In genomic region chr16:22027474-22027873, GRCm38 (mm10) we compare ENCODE assay signal across 25 mouse cellular contexts. TPM values are rescaled to one million over a fixed set of nuclear protein-coding genes. Genes with fewer than 3 reads are reported as not detected.
DNase-seq lines count a peak whose midpoint lies in the region; ATAC-seq and TF ChIP-seq lines count a peak whose summit lies in the region.
"Had no signal": no experiment of that assay in that cellular context is flagged by ENCODE, and none has a peak within 500 bp of the region (broad histone marks: within the 10 kb centered on the region; RNA-seq: fewer than 3 reads in every experiment).

No protein-coding gene starts in this region.

- no peak overlapping the region for H3K9ac ChIP-seq in intestine, embryonic 16.5 days (ENCODE audit: low read depth, low read length)
- H3K9ac ChIP-seq in intestine, embryonic 15.5 days: no peak overlapping the region
- H3K9ac ChIP-seq: embryonic facial prominence, embryonic 12.5 days; forebrain, embryonic 13.5 days; forebrain, embryonic 15.5 days; forebrain, postnatal 0 days had no signal

- no peaks in the 10 kb centered on the region for H3K9me3 ChIP-seq in intestine, embryonic 16.5 days (ENCODE audit: control insufficient read depth, low read length)
- no peaks in the 10 kb centered on the region for H3K9me3 ChIP-seq in intestine, embryonic 15.5 days
- H3K9me3 ChIP-seq: embryonic facial prominence, embryonic 10.5 days; embryonic facial prominence, embryonic 12.5 days; forebrain, embryonic 13.5 days; forebrain, embryonic 15.5 days had no signal

- peaks cover 5% of the 10 kb centered on the region for H3K36me3 ChIP-seq in intestine, embryonic 16.5 days (ENCODE audit: control insufficient read depth, insufficient read depth, low read length)
- peaks cover 14% of the 10 kb centered on the region for H3K36me3 ChIP-seq in intestine, embryonic 15.5 days
- H3K36me3 ChIP-seq in macrophage (ENCODE audit: inconsistent target): peaks cover 49% of the 10 kb centered on the region

- peaks cover under 1% of the 10 kb centered on the region; the same call in 1 of the 2 replicates for H3K79me2 ChIP-seq in macrophage (ENCODE audit: inconsistent target)

- H3K4me1 ChIP-seq in intestine, embryonic 16.5 days (ENCODE audit: control insufficient read depth, insufficient read depth, low read length): no peaks in the 10 kb centered on the region
- no peaks in the 10 kb centered on the region for H3K4me1 ChIP-seq in intestine, embryonic 15.5 days (replicated peaks)
- H3K4me1 ChIP-seq in bone marrow macrophage, adult 2 months (ENCODE audit: control insufficient read depth, insufficient read depth, low read length): peaks cover 39% of the 10 kb centered on the region
- H3K4me1 ChIP-seq: embryonic facial prominence, embryonic 10.5 days; embryonic facial prominence, embryonic 12.5 days; forebrain, embryonic 13.5 days; forebrain, embryonic 15.5 days had no signal

- no peaks in the 10 kb centered on the region for H3K27me3 ChIP-seq in intestine, embryonic 16.5 days (replicated peaks; ENCODE audit: control insufficient read depth, insufficient read depth, low read length)
- no peaks in the 10 kb centered on the region for H3K27me3 ChIP-seq in intestine, embryonic 15.5 days (replicated peaks)
- H3K27me3 ChIP-seq: embryonic facial prominence, embryonic 12.5 days; forebrain, embryonic 13.5 days; forebrain, embryonic 15.5 days; Patski had no signal

- peak; percentile 68; the same call in 1 of the 2 replicates for ATAC-seq in intestine, embryonic 16.5 days
- ATAC-seq in intestine, embryonic 15.5 days: no peak; the same call in 1 of the 2 replicates
- ATAC-seq: activated CD4-positive, CD25-positive, alpha-beta regulatory T cell, adult 4 months; forebrain, embryonic 13.5 days; forebrain, embryonic 15.5 days; forebrain, postnatal 0 days; Patski had no signal

- 0 out of 2 replicates have a peak overlapping the region, but pooled peaks have one; percentile 16 for H3K27ac ChIP-seq in intestine, embryonic 16.5 days (ENCODE audit: low read length)
- no peak overlapping the region for H3K27ac ChIP-seq in intestine, embryonic 15.5 days
- peak overlapping the region; percentile 69 for H3K27ac ChIP-seq in bone marrow macrophage, adult 2 months (ENCODE audit: insufficient read depth, low read depth, low read length)
- peak overlapping the region; percentile 37 for H3K27ac ChIP-seq in macrophage
- H3K27ac ChIP-seq: embryonic facial prominence, embryonic 10.5 days; embryonic facial prominence, embryonic 12.5 days; forebrain, embryonic 13.5 days; forebrain, embryonic 15.5 days had no signal

- no peak overlapping the region for H3K4me3 ChIP-seq in intestine, embryonic 16.5 days (ENCODE audit: low read length)
- no peak overlapping the region for H3K4me3 ChIP-seq in intestine, embryonic 15.5 days (replicated peaks)
- no peak overlapping the region for H3K4me3 ChIP-seq in bone marrow macrophage, adult 2 months (ENCODE audit: insufficient read depth, low read length)
- no peak overlapping the region for H3K4me3 ChIP-seq in macrophage (ENCODE audit: inconsistent target)
- H3K4me3 ChIP-seq: embryonic facial prominence, embryonic 10.5 days; embryonic facial prominence, embryonic 12.5 days; forebrain, embryonic 13.5 days; forebrain, embryonic 15.5 days had no signal

- peak; percentile 64 for DNase-seq in yolk sac, embryonic 10.5 days (ENCODE audit: low spot score)
- no peak for DNase-seq in kidney, adult 9 months
- DNase-seq in urinary bladder, adult 2 months (ENCODE audit: low spot score): no peak
- no peak for DNase-seq in spleen, postnatal 14 days (ENCODE audit: low spot score in 2 of 2)
- DNase-seq: adrenal gland, adult 8-10 months; adrenal gland, postnatal 14 days; adrenal gland, postnatal 36 days; cerebellum, adult 11 months; cerebellum, adult 18-20 months; cerebellum, adult 8-10 months; cerebellum, adult 9-11 months; cerebellum, postnatal 14 days; cerebellum, postnatal 36 days; forebrain, postnatal 0 days had no signal

- 90% methylated on average over 5 of the region's 5 CpGs for WGBS in intestine, embryonic 16.5 days
- WGBS in intestine, embryonic 15.5 days: 90% methylated on average over 5 of the region's 5 CpGs
- 92% methylated on average over 5 of the region's 5 CpGs for WGBS in macrophage (ENCODE audit: missing documents)

- TF ChIP-seq CTCF in bone marrow macrophage, adult 2 months (IDR thresholded peaks at IDR 0.05; ENCODE audit: low read depth, low read length): no peak

- H3K4me2 ChIP-seq in intestine, embryonic 16.5 days (ENCODE audit: low read depth, low read length): no peak overlapping the region
- H3K4me2 ChIP-seq in intestine, embryonic 15.5 days (replicated peaks): no peak overlapping the region
- H3K4me2 ChIP-seq: embryonic facial prominence, embryonic 12.5 days; forebrain, embryonic 13.5 days; forebrain, embryonic 15.5 days had no signal

- no peak for TF ChIP-seq POLR2A in bone marrow macrophage, adult 2 months (IDR thresholded peaks at IDR 0.05; ENCODE audit: borderline replicate concordance, low read depth, low read length)

RNA-seq across cellular contexts. Expression of gene Senp2, which starts 18.2 kb away (rescaled TPM):
- polyA plus RNA-seq in intestine, embryonic 16.5 days (2015; fragmentation: Nextera tagmentation; extraction: Ambion mirVana): 28.2 and 29.5 TPM in 2 replicates
- 32.8 and 36.0 TPM in 2 replicates for polyA plus RNA-seq in intestine, embryonic 15.5 days (2015; fragmentation: Nextera tagmentation; extraction: Ambion mirVana)
- 66.7 and 74.9 TPM in 2 replicates for polyA plus RNA-seq in bone marrow macrophage, adult 2 months (2012; ENCODE audit: insufficient read depth, insufficient read length, missing spikeins)
- 100 to 1,000 TPM in 25 of 26 experiments, 10 to 100 TPM in 1; 84.7 to 169 (median 132) TPM for total RNA-seq in macrophage (2018; cell fraction: chromatin; rRNA removed)
- total RNA-seq in macrophage (2018; cell fraction: cytosol; rRNA removed): 10 to 100 TPM; 42.8 to 61.5 (median 49.0) TPM
- total RNA-seq in macrophage (2018; cell fraction: nucleus; rRNA removed): 100 to 1,000 TPM in 10 of 26 experiments, 10 to 100 TPM in 16; 71.7 to 124 (median 95.5) TPM
- polyA plus RNA-seq in macrophage (2018): 38.2 to 51.7 TPM (median 44.3 TPM) in 3 replicates
- 36.8 and 37.0 TPM in 2 replicates for polyA plus RNA-seq in urinary bladder, adult 2 months (2012; rRNA removed)

RNA-seq across cellular contexts. Expression of gene Liph, which starts 32.0 kb away (rescaled TPM):
- polyA plus RNA-seq in intestine, embryonic 16.5 days (2015; fragmentation: Nextera tagmentation; extraction: Ambion mirVana): 39.0 and 40.8 TPM in 2 replicates
- polyA plus RNA-seq in intestine, embryonic 15.5 days (2015; fragmentation: Nextera tagmentation; extraction: Ambion mirVana): 23.1 and 24.3 TPM in 2 replicates
- polyA plus RNA-seq in bone marrow macrophage, adult 2 months (2012; ENCODE audit: insufficient read depth, insufficient read length, missing spikeins): 0.69 and 0.74 TPM in 2 replicates
- total RNA-seq in macrophage (2018; cell fraction: chromatin; rRNA removed): 1 to 10 TPM in 2 of 26 experiments, under 1 TPM in 11, not detected in 13; 0.19 to 1.8 (median 0.67) TPM
- total RNA-seq in macrophage (2018; cell fraction: cytosol; rRNA removed): under 1 TPM; 0.04 to 0.33 (median 0.19) TPM
- total RNA-seq in macrophage (2018; cell fraction: nucleus; rRNA removed): 1 to 10 TPM in 2 of 26 experiments, under 1 TPM in 20, not detected in 4; 0.20 to 1.4 (median 0.56) TPM
- polyA plus RNA-seq in macrophage (2018): 0.11 to 0.20 TPM (median 0.19 TPM) in 3 replicates
- 22.4 and 25.8 TPM in 2 replicates for polyA plus RNA-seq in urinary bladder, adult 2 months (2012; rRNA removed)
- total RNA-seq: common myeloid progenitor, adult 5-6 weeks had no signal

Comparison
In these comparisons a context has a peak if more than half of its experiments do, and no peak if none do; other contexts are left out.
1. RNA of gene Liph, which starts 32.0 kb away (polyA plus RNA-seq): 39.0 to 40.8 TPM in intestine, embryonic 16.5 days, 22.4 to 25.8 TPM in urinary bladder, adult 2 months and 23.1 to 24.3 TPM in intestine, embryonic 15.5 days; 0.69 to 0.74 TPM in bone marrow macrophage, adult 2 months and 0.11 to 0.20 TPM in macrophage; every median in the first group is over 10 times any median in the second.